Mouse (Mus musculus) neural tube, embryonic 14.5 days (tissue): Measurements from ENCODE around the gene Homez. TPM values are rescaled to one million over a fixed set of nuclear protein-coding genes. Genes with fewer than 3 reads are reported as not detected.

ENCODE experiments used
- ATAC-seq: fragments of 200-750 bp; cut with Nextera tagmentation; 2 replicates; pipeline ENCODE4 v1.8.0; 2017; ENCODE audit warnings: low read depth, mild to moderate bottlenecking, moderate TSS enrichment, moderate library complexity
- H3K27ac ChIP-seq: fragments of 300-500 bp; sonication (generic); 2 replicates; pipeline ENCODE4 v1.5.1; 2014; ENCODE audit warnings: low read depth, mild to moderate bottlenecking, control low read depth, low read length, moderate library complexity, mixed read lengths
- H3K27me3 ChIP-seq: fragments of 300-500 bp; sonication (generic); 2 replicates; pipeline ENCODE4 v1.6.1; 2014; ENCODE audit warnings: low read length; ENCODE audit not compliant: control insufficient read depth, insufficient read depth
- H3K36me3 ChIP-seq: fragments of 300-500 bp; sonication (generic); 2 replicates; pipeline ENCODE4 v1.6.1; 2014; ENCODE audit warnings: low read length, mixed read lengths; ENCODE audit not compliant: control insufficient read depth, insufficient read depth
- H3K4me1 ChIP-seq: fragments of 300-500 bp; sonication (generic); 2 replicates; pipeline ENCODE4 v1.6.1; 2014; ENCODE audit warnings: low read length; ENCODE audit not compliant: control insufficient read depth, insufficient read depth
- H3K4me2 ChIP-seq: fragments of 300-500 bp; sonication (generic); 2 replicates; pipeline ENCODE4 v1.6.1; 2014; ENCODE audit warnings: mild to moderate bottlenecking, low read depth, low read length, control low read depth
- H3K4me3 ChIP-seq: fragments of 300-500 bp; sonication (generic); 2 replicates; pipeline ENCODE4 v1.5.1; 2014; ENCODE audit warnings: low read depth, low read length, control low read depth, mixed read lengths
- H3K9ac ChIP-seq: fragments of 300-500 bp; sonication (generic); replicated peaks from 2 replicates; pipeline ENCODE4 v1.6.1; 2014; ENCODE audit warnings: low read depth, mild to moderate bottlenecking, control low read depth, low read length, mixed read lengths
- H3K9me3 ChIP-seq: fragments of 300-500 bp; sonication (generic); 2 replicates; pipeline ENCODE4 v1.6.1; 2016; ENCODE audit warnings: low read length; ENCODE audit not compliant: control insufficient read depth
- WGBS: fragments of 180-500 bp; shearing (Covaris S2); extraction: QIAGEN DNeasy Blood & Tissue Kit; methylation state at CpG from one replicate; pipeline ENCODE4 v1.1.7; 2014; 5-methylcytosine and 5-hydroxymethylcytosine counted together
- polyA plus RNA-seq: library from polyadenylated mRNA; unstranded; fragments of >200 nt; fragmentation: Nextera tagmentation; extraction: Ambion mirVana; gene quantifications from 2 replicates; pipeline ENCODE4 v1.2.1, GENCODE M21; 2014

The Homez gene
- polyA plus RNA-seq, 1 experiment from 2014 or later = 10.0 TPM

GRCm38 (mm10) chr14:54894296-54895151 lies 23.8 kb upstream of the Homez start:
- peak overlapping the region; percentile 85 for H3K4me2 ChIP-seq
- H3K4me3 ChIP-seq = peak overlapping the region; percentile 97
- H3K27me3 ChIP-seq = no peaks in the 10 kb centered on the region
- peak overlapping the region; percentile 99 for H3K9ac ChIP-seq
- peak; percentile 52 for ATAC-seq
- 0 out of 2 replicates have a peak, but pooled peaks cover 9% of the 10 kb centered on the region for H3K4me1 ChIP-seq
- under 1% methylated on average over 51 of the region's 54 CpGs for WGBS
- no peaks in the 10 kb centered on the region for H3K9me3 ChIP-seq
- peaks cover 31% of the 10 kb centered on the region for H3K36me3 ChIP-seq
- peak overlapping the region; percentile 98 for H3K27ac ChIP-seq

DNA sequence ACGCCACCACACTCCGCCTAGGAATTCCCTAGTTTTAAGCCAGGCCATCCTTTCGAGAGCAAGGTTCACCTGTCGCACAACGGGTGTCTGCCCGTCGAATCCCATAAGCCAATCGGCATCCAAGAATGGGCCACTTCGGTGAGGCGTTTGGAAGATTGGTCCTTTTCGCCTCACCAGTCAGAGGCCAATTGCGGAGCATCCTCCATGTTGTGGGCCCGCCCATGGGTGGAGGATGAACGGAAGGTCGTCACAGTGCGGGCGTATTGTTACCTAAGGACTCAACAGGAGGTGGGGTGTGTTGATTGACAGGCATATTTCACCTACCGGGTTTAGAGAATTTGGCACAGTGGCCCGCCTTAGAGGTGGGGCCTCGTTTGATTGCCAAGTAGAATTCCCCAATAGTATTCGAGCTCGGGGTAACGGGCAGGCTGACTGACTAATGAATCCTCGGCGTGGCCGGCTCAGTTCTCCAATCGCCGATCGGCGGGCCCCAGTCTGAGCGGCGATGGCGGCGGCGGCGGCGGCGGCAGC lies 23.0 kb upstream of the Homez start:
- Histone ChIP-seq H3K9ac (peak overlapping the region; percentile 99), H3K9me3 (no peaks in the 10 kb centered on the region), H3K4me2 (peak overlapping the region; percentile 43), H3K27me3 (no peaks in the 10 kb centered on the region), H3K36me3 (peaks cover 31% of the 10 kb centered on the region), H3K4me3 (peak overlapping the region; percentile 97), H3K4me1 (0 out of 2 replicates have a peak, but pooled peaks cover 9% of the 10 kb centered on the region), H3K27ac (peak overlapping the region; percentile 98)
- ATAC-seq = peak; percentile 98
- under 1% methylated on average over 38 of the region's 38 CpGs for WGBS

DNA sequence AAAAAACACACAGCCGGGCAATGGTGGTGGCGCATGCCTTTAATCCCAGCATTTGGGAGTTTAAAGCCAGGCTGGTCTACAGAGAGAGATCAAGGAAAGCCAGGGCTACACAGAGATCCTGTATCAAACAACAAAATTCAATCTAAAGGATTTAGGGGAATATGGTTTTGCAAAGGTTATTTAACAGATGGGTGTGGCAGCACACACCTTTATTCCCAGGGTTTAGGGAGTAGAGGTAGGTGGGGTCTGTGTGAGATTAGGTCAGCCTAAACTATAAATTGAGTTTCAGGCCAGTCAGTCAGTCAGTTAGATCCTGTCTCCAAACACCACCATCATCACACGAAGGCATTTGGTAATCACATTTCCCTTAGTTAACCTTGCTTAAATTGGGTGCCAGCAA lies 21.4 kb upstream of the Homez start, which contains the start of gene Pabpn1:
Gene Pabpn1, plus strand, starts transcription at position 301 of the 400 bp plus-strand sequence.
- H3K9me3 ChIP-seq = no peaks in the 10 kb centered on the region
- peak within 1 kb of the TSS; percentile 97 for H3K4me3 ChIP-seq
- no peak for ATAC-seq
- H3K4me2 ChIP-seq = peak within 1 kb of the TSS; percentile 43
- no peak within 1 kb of the TSS; the same call in 1 of the 2 replicates for H3K9ac ChIP-seq
- H3K27me3 ChIP-seq = no peaks in the 10 kb centered on the region
- H3K27ac ChIP-seq = peak within 1 kb of the TSS; percentile 82
- 0 out of 2 replicates have a peak, but pooled peaks cover 9% of the 10 kb centered on the region for H3K4me1 ChIP-seq
- H3K36me3 ChIP-seq = peaks cover 17% of the 10 kb centered on the region
- WGBS = 96% methylated on average over 3 of the region's 3 CpGs

- no peak for ATAC-seq
- no peaks in the 10 kb centered on the region for H3K9me3 ChIP-seq
- H3K9ac ChIP-seq = no peak overlapping the region
- H3K4me1 ChIP-seq = peaks cover 12% of the 10 kb centered on the region
- no peaks in the 10 kb centered on the region; the same call in 1 of the 2 replicates for H3K36me3 ChIP-seq
- 91% methylated on average over 11 of the region's 11 CpGs for WGBS
- H3K4me3 ChIP-seq = no peak overlapping the region
- no peak overlapping the region for H3K27ac ChIP-seq
- no peak overlapping the region; the same call in 1 of the 2 replicates for H3K4me2 ChIP-seq
- no peaks in the 10 kb centered on the region for H3K27me3 ChIP-seq
These were observed 14.5 kb upstream of the Homez start for GRCm38 (mm10) chr14:54885309-54885708.

GRCm38 (mm10) chr14:54884022-54884712 lies 13.4 kb upstream of the Homez start:
- peak overlapping the region; percentile 69 for H3K4me3 ChIP-seq
- H3K27me3 ChIP-seq = no peaks in the 10 kb centered on the region
- no peaks in the 10 kb centered on the region; the same call in 1 of the 2 replicates for H3K36me3 ChIP-seq
- H3K4me1 ChIP-seq = peaks cover 12% of the 10 kb centered on the region
- H3K4me2 ChIP-seq = peak overlapping the region; percentile 80
- H3K9ac ChIP-seq = peak overlapping the region; percentile 85
- no peaks in the 10 kb centered on the region for H3K9me3 ChIP-seq
- H3K27ac ChIP-seq = peak overlapping the region; percentile 90
- peak; percentile 3; the same call in 1 of the 2 replicates for ATAC-seq
- WGBS = 27% methylated on average over 21 of the region's 21 CpGs

- H3K9ac ChIP-seq = peak within 1 kb of the TSS; percentile 85
- no peaks in the 10 kb centered on the region; the same call in 1 of the 2 replicates for H3K36me3 ChIP-seq
- H3K27ac ChIP-seq = peak within 1 kb of the TSS; percentile 90
- peak within 1 kb of the TSS; percentile 80 for H3K4me2 ChIP-seq
- no peaks in the 10 kb centered on the region for H3K9me3 ChIP-seq
- peak within 1 kb of the TSS; percentile 69 for H3K4me3 ChIP-seq
- 0% methylated on average over 27 of the region's 27 CpGs for WGBS
- peaks cover 12% of the 10 kb centered on the region for H3K4me1 ChIP-seq
- no peaks in the 10 kb centered on the region for H3K27me3 ChIP-seq
- ATAC-seq = peak; percentile 91
These were observed 12.6 kb upstream of the Homez start, which contains the start of the genes Bcl2l2 and Gm20521 for GRCm38 (mm10) chr14:54883154-54884021. Gene Bcl2l2 (plus strand): TSS chr14:54883377. Gene Gm20521 (plus strand): TSS chr14:54883441.

DNA sequence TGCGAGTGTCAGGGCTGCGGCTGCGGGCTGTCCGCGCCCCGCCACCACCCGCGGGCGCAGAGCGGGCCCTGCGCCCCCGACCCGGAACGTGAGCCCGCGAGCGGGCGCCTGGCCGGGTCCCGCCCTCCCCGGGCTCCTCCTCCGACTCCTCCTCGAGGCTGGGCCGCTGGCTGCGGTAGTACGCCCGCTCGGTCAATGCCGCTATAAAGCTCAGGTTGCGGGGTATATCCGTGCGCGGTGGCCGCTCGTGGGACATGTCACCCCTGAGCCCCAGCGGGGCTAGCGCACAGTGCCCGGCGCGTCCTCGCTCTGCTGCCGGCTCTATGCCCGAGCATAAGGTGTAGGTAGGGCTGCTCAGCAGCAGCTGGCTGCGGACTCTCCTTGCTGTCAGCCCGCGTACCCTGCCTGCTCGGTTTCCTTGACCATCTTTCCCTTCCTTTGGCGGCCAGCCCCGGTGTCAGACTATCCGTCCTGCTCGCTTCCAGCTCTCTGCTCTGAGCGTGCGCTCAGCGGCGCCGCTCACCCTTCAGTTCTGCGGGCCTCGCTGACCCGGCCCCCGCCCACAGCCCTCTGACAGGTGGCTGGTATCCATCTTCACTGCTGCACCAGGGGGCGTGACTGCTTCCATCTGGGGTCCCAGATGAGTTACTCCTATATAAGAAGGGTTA lies 6.4 kb upstream of the Homez start, which contains the start of gene Ppp1r3e:
Gene Ppp1r3e, minus strand, starts transcription at position 503 of the 668 bp plus-strand sequence.
- peak within 1 kb of the TSS; percentile 82 for H3K4me3 ChIP-seq
- ATAC-seq = peak; percentile 79
- WGBS = under 1% methylated on average over 52 of the region's 61 CpGs
- H3K27me3 ChIP-seq = no peaks in the 10 kb centered on the region
- no peaks in the 10 kb centered on the region for H3K9me3 ChIP-seq
- H3K4me2 ChIP-seq = peak within 1 kb of the TSS; percentile 89
- no peaks in the 10 kb centered on the region for H3K36me3 ChIP-seq
- H3K27ac ChIP-seq = peak within 1 kb of the TSS; percentile 93
- H3K4me1 ChIP-seq = peaks cover 8% of the 10 kb centered on the region
- peak within 1 kb of the TSS; percentile 95 for H3K9ac ChIP-seq
